Mouse (Mus musculus): ENCODE results near the gene Lrch1.

The Lrch1 gene

GRCm38 (mm10) chr14:74893085-74893648, 54.5 kb downstream of the Lrch1 start:
- DNase-seq (ENCODE audit: inconsistent ontology term), result no peak

GRCm38 (mm10) chr14:74889304-74889703, 58.4 kb downstream of the Lrch1 start:
- no peak for DNase-seq (ENCODE audit: inconsistent ontology term)

GRCm38 (mm10) chr14:74888103-74888502, 59.6 kb downstream of the Lrch1 start:
- no peak for DNase-seq (ENCODE audit: inconsistent ontology term)

GRCm38 (mm10) chr14:74886453-74886852, 61.2 kb downstream of the Lrch1 start:
- peak; percentile 53 for DNase-seq (ENCODE audit: inconsistent ontology term)

- no peak for DNase-seq (ENCODE audit: inconsistent ontology term)
Observed at GRCm38 (mm10) chr14:74884920-74885319, 62.8 kb downstream of the Lrch1 start.

- peak; percentile 82 for DNase-seq (ENCODE audit: inconsistent ontology term)
Observed at GRCm38 (mm10) chr14:74884024-74884680, 63.5 kb downstream of the Lrch1 start.

GRCm38 (mm10) chr14:74883204-74883603, 64.5 kb downstream of the Lrch1 start:
- DNase-seq (ENCODE audit: inconsistent ontology term), result no peak

GRCm38 (mm10) chr14:74882754-74883153, 64.9 kb downstream of the Lrch1 start:
- DNase-seq (ENCODE audit: inconsistent ontology term), result no peak

- DNase-seq (ENCODE audit: inconsistent ontology term), result no peak
Observed at GRCm38 (mm10) chr14:74880868-74881267, 66.8 kb downstream of the Lrch1 start.

- DNase-seq (ENCODE audit: inconsistent ontology term), result no peak
Observed at GRCm38 (mm10) chr14:74879480-74879879, 68.2 kb downstream of the Lrch1 start.

GRCm38 (mm10) chr14:74877287-74877686, 70.4 kb downstream of the Lrch1 start:
- DNase-seq (ENCODE audit: inconsistent ontology term), result peak; percentile 89

- DNase-seq (ENCODE audit: inconsistent ontology term), result no peak
Observed at GRCm38 (mm10) chr14:74871220-74871619, 76.5 kb downstream of the Lrch1 start.

- no peak for DNase-seq (ENCODE audit: inconsistent ontology term)
Observed at GRCm38 (mm10) chr14:74868902-74869230, 78.8 kb downstream of the Lrch1 start.

- no peak for DNase-seq (ENCODE audit: inconsistent ontology term)
Observed at GRCm38 (mm10) chr14:74868188-74868901, 79.3 kb downstream of the Lrch1 start.

- DNase-seq (ENCODE audit: inconsistent ontology term), result no peak
Observed at GRCm38 (mm10) chr14:74867076-74868042, 80.3 kb downstream of the Lrch1 start.

GRCm38 (mm10) chr14:74865738-74866137, 81.9 kb downstream of the Lrch1 start:
- no peak for DNase-seq (ENCODE audit: inconsistent ontology term)

- no peak for DNase-seq (ENCODE audit: inconsistent ontology term)
Observed at GRCm38 (mm10) chr14:74864805-74865483, 82.7 kb downstream of the Lrch1 start.

GRCm38 (mm10) chr14:74861456-74861855, 86.2 kb downstream of the Lrch1 start:
- DNase-seq (ENCODE audit: inconsistent ontology term), result no peak

- no peak for DNase-seq (ENCODE audit: inconsistent ontology term)
Observed at GRCm38 (mm10) chr14:74859154-74859553, 88.5 kb downstream of the Lrch1 start.

- DNase-seq (ENCODE audit: inconsistent ontology term), result no peak
Observed at GRCm38 (mm10) chr14:74855429-74855828, 92.2 kb downstream of the Lrch1 start.

GRCm38 (mm10) chr14:74853759-74854100, 93.9 kb downstream of the Lrch1 start:
- no peak for DNase-seq (ENCODE audit: inconsistent ontology term)

Data from Muller cell, postnatal 12 days (primary cell).